Mouse (Mus musculus): Measurements from ENCODE around the gene Dnajb9.
"Not testable (repeated sequence)": the region's sequence is repeated elsewhere in the genome, so short reads cannot be mapped to it uniquely, and the experiment has no call there.

Gene Dnajb9

GRCm38 (mm10) chr12:44209824-44210752 is at the start of gene Dnajb9:
Dnajb9 (minus strand) TSS chr12:44210326.
- peak; percentile 98 for DNase-seq (ENCODE audit: low read depth)

- DNase-seq (ENCODE audit: low read depth), result no peak
Measured at GRCm38 (mm10) chr12:44248309-44248977, 38.3 kb upstream of the Dnajb9 start.

- no peak for DNase-seq (ENCODE audit: low read depth)
Measured at GRCm38 (mm10) chr12:44245739-44246138, 35.6 kb upstream of the Dnajb9 start.

- DNase-seq (ENCODE audit: low read depth), result no peak
Measured at GRCm38 (mm10) chr12:44242407-44242806, 32.3 kb upstream of the Dnajb9 start.

- no peak for DNase-seq (ENCODE audit: low read depth)
Measured at GRCm38 (mm10) chr12:44241090-44241489, 31.0 kb upstream of the Dnajb9 start.

- DNase-seq (ENCODE audit: low read depth), result no peak
Measured at GRCm38 (mm10) chr12:44224650-44225049, 14.5 kb upstream of the Dnajb9 start.

- DNase-seq (ENCODE audit: low read depth), result no peak
Measured at GRCm38 (mm10) chr12:44223044-44223443, 12.9 kb upstream of the Dnajb9 start.

GRCm38 (mm10) chr12:44221651-44222356 is 11.7 kb upstream of the Dnajb9 start:
- DNase-seq (ENCODE audit: low read depth), result no peak

- DNase-seq (ENCODE audit: low read depth), result not testable (repeated sequence)
Measured at GRCm38 (mm10) chr12:44221070-44221469, 10.9 kb upstream of the Dnajb9 start, which contains the start of gene Pnpla8. Pnpla8 (plus strand) TSS chr12:44221370.

GRCm38 (mm10) chr12:44211555-44211954 is 1.4 kb upstream of the Dnajb9 start:
- DNase-seq (ENCODE audit: low read depth), result no peak

GRCm38 (mm10) chr12:44209141-44209823 is 844 bp downstream of the Dnajb9 start:
- no peak for DNase-seq (ENCODE audit: low read depth)

- peak; percentile 57 for DNase-seq (ENCODE audit: low read depth)
Measured at GRCm38 (mm10) chr12:44197873-44198525, 12.1 kb downstream of the Dnajb9 start.

GRCm38 (mm10) chr12:44181081-44181982 is 28.8 kb downstream of the Dnajb9 start:
- no peak for DNase-seq (ENCODE audit: low read depth)

GRCm38 (mm10) chr12:44177038-44177355 is 33.1 kb downstream of the Dnajb9 start:
- no peak for DNase-seq (ENCODE audit: low read depth)

- no peak for DNase-seq (ENCODE audit: low read depth)
Measured at GRCm38 (mm10) chr12:44176331-44177037, 33.6 kb downstream of the Dnajb9 start.

- peak; percentile 31 for DNase-seq (ENCODE audit: low read depth)
Measured at GRCm38 (mm10) chr12:44166949-44167348, 43.2 kb downstream of the Dnajb9 start.

- DNase-seq (ENCODE audit: low read depth), result no peak
Measured at GRCm38 (mm10) chr12:44159349-44159748, 50.8 kb downstream of the Dnajb9 start.
